Mouse (Mus musculus) heart, adult 9 months (tissue): Measurements from ENCODE around the gene Sec24d.
A peak's percentile ranks its signal among the peaks of the same experiment; 100 is the strongest.

Experiments
- DNase-seq, 2 experiments: peaks; one replicate each; pipeline ENCODE4 v3.0.0; 2022; ENCODE audit warnings: low spot score in 2 of 2

Sec24d gene

GRCm38 (mm10) chr3:123298283-123298682 is 31.0 kb downstream of the Sec24d start:
- DNase-seq: no peak

- DNase-seq: no peak
Observed at GRCm38 (mm10) chr3:123301521-123301920, 34.3 kb downstream of the Sec24d start.

- DNase-seq: no peak
Observed at GRCm38 (mm10) chr3:123305611-123306010, 38.4 kb downstream of the Sec24d start.

DNA sequence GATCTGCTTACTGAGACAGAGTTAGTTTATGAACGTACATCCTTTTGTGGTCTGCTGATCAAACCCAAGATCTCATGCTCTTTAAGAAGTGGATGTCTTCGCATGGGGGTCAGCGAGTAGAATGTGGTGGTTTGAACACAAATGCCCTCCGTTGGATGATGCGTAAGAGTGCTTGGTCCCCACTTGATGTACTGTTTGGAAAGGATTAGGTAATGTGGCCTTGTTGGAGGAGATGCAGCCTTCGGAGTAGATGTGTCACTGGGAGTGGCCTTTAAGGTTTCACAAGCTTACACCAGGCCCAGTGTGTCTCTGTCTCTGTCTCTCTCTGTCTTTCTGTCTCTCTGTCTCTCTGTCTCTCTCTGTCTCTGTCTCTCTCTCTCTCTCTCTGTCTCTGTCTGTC is 40.2 kb downstream of the Sec24d start:
- no peak for DNase-seq

DNA sequence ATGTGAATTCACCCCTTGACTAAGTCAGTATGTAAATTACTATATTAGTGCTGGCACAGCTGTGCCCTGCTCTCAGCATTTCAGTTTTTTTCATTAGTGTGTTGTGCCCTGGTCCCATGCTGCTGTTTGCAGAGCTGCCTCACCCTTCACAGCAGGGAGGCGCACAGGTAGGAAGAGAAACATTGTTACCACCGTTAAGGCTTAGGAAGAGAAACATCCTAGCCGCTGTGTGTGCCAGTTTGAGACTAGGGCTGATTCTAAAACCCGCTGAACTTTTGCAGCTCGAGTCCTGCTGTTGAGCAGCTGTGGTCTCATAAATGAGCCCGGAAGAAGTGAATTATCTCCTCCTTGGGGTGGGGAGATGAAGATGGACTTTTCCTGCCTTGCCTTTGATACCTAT is 41.9 kb downstream of the Sec24d start:
- no peak for DNase-seq

DNA sequence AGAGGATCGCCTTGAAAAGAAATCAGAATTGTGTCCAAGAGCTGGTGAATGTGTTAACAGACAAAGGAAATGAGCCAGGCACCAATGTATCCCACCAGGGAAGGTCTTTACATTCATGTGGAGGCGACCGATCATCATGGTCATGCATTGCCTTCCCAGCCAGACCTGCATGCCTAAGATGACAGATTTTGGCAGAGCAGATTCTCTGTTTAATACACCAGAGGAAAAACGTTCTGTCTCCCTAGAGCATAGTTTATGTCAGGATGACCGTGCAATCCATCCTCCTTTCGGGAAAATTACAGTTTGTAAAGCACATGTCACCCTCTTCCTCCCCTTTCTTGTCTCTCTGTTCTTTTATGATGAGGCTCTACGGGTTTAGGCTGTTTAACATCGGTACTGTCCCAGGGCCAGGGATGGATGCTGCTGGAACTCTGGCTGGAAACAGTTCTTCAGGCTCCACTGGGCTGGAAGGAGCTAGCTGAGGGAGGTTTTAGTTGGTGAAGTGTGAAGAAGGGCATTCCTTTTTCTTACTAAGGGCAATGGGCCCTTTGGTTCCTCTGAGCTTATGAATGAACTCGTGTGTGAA is 45.3 kb downstream of the Sec24d start:
- no peak for DNase-seq

DNA sequence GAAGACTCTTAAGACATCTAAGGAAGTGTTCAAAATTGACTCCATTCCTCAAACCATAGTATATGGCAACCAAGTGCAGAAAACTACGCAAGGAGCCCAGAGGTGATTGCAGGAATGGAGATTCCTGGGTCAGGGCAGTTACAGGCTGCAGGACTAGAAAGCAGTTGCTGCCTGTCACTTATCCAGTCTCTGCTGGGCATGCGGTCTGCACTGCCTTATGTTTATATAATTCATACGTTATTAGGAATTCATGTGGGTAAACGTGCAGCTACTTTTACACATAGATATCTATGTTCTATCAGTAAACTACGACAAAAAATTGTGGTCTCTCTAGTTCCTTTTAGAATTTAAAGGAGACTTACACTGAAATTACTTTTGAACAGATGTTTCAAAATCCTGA is 46.2 kb downstream of the Sec24d start:
- no peak for DNase-seq

DNA sequence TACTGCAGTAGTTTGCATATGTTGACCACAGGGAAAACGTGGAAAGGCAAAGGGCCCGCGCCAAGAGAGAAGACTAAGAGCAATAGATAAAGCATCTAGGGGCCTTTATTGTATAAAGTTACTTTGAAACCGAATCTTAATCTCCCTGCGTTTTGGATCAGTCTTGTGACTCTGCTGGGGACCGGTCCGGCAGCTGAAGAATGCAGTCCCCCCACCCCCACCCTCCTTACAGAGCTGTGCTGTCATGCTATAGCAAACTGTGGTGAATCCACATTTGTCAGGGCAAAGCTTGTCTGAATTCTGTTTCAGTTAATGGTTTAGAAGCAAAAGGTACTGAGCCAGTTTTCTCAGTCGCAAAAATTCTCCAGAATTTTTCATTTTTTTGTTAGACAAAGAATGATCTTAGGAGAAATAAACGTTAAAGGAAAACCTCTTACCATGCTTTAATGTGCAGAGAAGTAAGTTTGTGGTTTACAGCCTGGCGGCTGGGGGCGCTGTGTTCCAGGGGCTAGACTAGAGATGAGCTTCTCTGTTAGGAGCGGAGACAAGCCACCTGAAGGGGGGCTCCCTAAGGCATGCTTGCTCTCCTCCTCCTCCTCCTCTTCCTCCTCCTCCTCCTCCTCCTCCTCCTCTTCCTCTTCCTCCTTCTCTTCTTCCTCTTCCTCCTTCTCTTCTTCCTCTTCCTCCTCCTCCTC is 46.8 kb downstream of the Sec24d start:
- DNase-seq: no peak

DNA sequence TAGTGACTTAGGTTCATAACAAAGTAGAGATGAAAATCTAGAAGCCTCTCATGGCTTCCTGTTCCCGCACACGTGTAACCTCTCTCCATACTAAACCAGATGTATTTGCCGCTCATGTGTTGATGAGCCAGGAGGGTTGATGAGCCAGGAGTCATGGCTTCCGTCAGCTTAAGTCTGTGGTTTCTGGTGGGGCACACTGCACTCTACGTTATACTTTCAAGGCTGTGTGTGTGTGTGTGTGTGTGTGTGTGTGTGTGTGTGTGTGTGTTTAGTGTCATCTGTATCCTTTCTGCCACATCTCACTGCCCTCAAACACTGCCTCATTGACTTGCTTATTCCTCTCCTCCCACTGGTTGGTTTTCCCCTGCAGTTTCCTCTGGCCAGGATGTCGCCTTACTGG is 48.8 kb downstream of the Sec24d start:
- no peak for DNase-seq

GRCm38 (mm10) chr3:123317081-123317480 is 49.8 kb downstream of the Sec24d start:
- DNase-seq: no peak

- no peak for DNase-seq
Observed at GRCm38 (mm10) chr3:123320341-123320740, 53.1 kb downstream of the Sec24d start.

GRCm38 (mm10) chr3:123321612-123322011 is 54.4 kb downstream of the Sec24d start:
- peak; percentile 79 to 89 for DNase-seq

- peak; percentile 49 to 71 for DNase-seq
Observed at GRCm38 (mm10) chr3:123322147-123322546, 54.9 kb downstream of the Sec24d start.

- peak in 1 of 2 experiments; percentile 37 for DNase-seq
Observed at GRCm38 (mm10) chr3:123324326-123324725, 57.1 kb downstream of the Sec24d start.

DNA sequence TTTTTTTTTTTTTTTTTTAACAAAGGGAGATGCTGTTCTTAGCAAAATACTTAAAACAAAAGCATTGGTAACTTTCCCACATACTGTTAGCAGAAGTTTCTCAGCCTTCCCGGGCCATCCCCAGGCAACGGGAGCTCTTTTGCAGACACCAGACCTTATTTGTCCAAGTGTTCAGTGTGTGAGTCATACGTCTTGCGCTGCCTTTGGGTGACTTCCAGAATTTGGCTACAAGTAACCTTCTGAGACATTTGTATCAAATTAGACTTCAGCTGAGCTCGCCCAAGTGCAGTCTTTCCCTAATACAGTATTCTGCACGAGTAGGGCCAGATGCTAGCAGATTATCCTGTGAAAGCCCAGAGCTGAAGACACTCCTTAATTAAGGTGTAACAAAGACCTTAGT is 62.0 kb downstream of the Sec24d start:
- DNase-seq: peak; percentile 82 to 85

- DNase-seq: no peak
Observed at GRCm38 (mm10) chr3:123330221-123330620, 63.0 kb downstream of the Sec24d start.

- DNase-seq: no peak
Observed at GRCm38 (mm10) chr3:123332330-123333054, 65.2 kb downstream of the Sec24d start.

GRCm38 (mm10) chr3:123333055-123333424 is 65.8 kb downstream of the Sec24d start:
- no peak for DNase-seq

DNA sequence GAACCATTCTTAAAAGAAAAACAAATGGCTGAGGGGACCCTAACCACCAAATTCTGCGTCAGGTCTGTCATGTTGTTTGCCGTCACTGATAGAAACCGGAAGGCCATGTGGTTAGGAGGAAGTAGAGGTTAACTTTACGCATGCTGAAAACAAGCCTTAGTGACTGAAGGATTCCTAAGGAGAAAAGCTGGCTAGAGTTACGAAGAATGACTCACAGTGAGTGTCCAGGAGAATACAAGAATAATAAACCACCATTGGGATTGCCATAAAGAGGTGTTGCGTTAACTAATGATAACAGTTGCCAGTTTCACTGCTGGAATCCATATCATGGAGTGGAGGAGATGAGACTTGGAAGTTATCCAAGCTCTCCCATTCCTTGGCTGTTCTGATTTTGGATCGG is 67.7 kb downstream of the Sec24d start:
- no peak for DNase-seq

DNA sequence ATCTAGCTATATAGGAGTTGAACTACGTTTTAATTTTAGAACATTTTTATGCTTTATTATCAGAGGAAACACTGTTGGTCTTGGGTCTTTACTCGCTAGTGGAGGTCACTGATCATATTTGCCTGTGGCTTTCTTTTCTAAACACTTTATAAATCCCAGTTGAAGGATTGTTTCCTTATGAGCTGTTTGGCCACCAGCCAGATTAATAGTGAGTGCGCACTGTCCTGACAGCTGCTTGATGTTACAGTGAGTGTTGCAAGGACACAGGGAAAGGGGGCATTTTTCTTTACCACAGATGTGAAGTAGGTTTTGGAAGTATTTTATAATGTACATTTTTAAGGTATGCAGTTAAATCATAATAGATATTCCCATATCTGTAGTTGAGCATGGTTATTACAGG is 68.2 kb downstream of the Sec24d start:
- DNase-seq: peak in 1 of 2 experiments; percentile 50

DNA sequence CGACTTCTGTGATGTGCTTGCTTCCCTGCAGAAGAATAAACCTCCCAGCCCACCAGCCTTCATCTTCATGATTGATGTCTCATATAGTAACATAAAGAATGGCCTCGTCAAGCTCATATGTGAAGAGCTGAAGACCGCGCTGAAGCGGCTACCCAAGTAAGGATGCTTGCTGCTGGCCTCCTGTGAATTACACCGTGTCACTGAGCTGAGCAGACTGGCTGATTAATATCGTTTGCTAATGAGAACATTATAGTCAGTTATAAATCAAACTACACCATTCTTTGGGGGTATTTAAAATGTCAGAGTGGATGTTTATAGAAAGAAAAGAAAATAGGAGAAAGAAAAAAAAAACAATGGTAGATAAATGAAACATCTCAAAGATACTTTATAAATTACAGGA is 69.2 kb downstream of the Sec24d start:
- DNase-seq: no peak

- no peak for DNase-seq
Observed at GRCm38 (mm10) chr3:123336951-123337350, 69.7 kb downstream of the Sec24d start.

DNA sequence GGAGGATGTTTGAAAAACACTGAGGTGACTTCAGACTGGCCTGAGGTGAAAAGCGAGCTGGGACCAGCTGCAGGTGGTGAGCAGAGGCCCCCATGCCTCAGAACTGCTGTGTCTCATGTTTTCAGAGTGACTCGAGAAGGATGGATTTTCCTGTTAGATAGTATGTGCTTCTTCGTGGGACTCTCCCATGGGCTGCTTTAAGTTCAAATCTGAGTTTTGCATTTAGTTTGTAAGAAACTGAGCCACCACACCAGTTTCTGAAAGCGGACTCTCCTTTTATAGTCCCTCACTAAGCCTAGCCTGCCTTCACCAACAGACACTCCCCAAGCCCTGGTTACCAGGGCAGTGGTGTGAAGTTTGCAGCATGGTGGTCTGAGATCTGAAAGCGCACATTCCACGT is 70.6 kb downstream of the Sec24d start:
- DNase-seq: no peak
